Mouse (Mus musculus): ENCODE results near the gene Gxylt1. TPM values are rescaled to one million over a fixed set of nuclear protein-coding genes. Genes with fewer than 3 reads are reported as not detected.
"Not testable (repeated sequence)": the region's sequence is repeated elsewhere in the genome, so short reads cannot be mapped to it uniquely, and the experiment has no call there.

Gene Gxylt1
- total RNA-seq, 2 experiments from 2014 or later: 26.4 to 38.9 TPM

DNA sequence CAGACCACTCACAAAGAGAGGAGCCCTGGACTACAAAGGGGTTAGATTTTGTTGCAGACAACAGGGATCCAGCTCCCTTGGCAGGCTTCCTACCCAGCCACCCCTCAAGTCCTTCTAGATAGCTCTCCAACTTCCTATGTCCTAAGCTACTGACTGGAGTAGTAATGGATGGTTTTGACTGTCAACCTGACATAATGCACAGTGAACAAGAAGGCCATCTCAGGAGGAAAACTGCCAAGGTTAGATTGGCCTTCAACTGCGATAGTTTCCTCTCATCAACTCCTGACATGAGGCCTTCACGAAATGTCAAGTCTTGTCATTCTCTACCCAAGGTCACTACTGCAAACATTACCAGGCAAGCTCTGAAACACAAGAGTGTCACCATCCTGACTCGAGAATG is 10.8 kb downstream of the Gxylt1 start:
- ATAC-seq (ENCODE audit: poor library complexity, severe bottlenecking): no peak

DNA sequence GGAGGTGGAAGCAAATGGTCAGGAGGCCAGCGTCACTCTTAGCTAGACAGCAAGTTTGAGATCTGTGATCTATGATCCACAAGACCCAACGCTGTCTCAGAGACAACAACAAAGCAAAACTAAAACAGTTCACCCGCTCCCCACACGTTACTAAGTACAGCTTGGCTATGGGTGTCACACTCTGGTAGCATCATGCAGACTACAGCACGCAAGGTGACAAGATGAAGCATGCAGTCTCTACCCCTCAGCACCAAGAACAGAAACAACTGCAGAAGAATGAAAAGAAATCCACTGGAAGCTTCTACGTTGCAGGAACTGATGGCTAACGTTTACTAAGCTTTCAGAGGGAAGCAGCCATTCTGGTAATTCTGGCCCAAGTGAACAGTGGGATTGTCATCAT is 11.4 kb downstream of the Gxylt1 start:
- ATAC-seq (ENCODE audit: poor library complexity, severe bottlenecking): no peak

DNA sequence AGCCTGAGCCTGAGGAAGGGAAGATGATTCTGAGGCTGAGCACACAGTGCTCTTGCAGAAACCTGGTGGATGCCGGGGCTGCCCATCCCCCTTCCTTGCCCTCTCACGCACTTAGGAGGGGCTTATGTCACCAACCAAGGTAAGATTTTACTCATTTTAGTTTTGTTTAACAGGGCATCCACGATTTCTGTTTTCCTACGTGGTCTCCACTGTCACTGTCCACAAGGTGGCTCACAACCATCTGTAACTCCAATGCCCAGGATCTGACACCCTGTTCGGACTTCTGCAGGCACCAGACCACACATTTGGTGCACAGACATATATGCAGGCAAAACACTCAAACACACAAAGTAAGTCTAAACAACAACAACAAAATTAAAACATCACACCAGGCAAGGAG is 12.2 kb downstream of the Gxylt1 start:
- ATAC-seq (ENCODE audit: poor library complexity, severe bottlenecking): peak; percentile 49; the same call in 1 of the 2 replicates

GRCm38 (mm10) chr15:93262274-93262673 is 12.7 kb downstream of the Gxylt1 start:
- ATAC-seq (ENCODE audit: poor library complexity, severe bottlenecking): no peak

DNA sequence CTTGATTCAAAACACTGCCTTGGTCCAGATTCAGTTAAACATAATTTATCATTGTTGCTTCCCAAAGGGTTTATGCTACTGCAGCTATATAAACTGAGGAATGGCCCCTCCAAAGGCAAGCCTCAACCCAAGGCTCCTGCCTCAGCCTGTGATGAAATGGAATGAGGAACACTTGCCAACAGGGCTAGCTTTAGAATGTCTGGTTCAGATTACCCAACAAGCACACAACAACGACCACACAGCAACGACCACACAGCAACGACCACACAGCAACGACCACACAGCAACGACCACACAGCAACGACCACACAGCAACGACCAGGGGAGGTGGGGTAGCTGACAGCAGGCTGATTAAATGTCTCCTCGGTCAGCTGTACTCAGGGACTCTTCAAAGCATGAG is 15.0 kb downstream of the Gxylt1 start:
- no peak for ATAC-seq (ENCODE audit: poor library complexity, severe bottlenecking)

- no peak for ATAC-seq (ENCODE audit: poor library complexity, severe bottlenecking)
Observed at GRCm38 (mm10) chr15:93255295-93255694, 19.7 kb downstream of the Gxylt1 start.

DNA sequence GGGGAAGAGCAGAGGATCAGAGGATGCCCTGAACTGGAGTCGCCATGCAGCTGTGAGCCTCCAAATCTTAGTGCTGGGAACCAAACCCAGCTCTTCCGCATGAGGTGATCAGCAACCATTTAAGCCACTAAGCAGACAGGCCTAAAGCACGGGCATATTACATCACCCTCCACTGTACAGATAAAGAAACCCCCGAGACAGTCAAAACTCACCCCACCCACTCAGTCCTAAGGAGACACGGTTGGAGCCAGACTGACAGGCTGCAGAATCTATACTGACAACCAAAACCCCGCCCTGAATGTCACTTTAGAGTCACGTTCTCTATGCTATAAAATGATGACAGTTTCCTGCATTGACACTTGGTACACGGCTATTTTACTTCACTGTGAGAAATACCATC is 21.8 kb downstream of the Gxylt1 start:
- ATAC-seq (ENCODE audit: poor library complexity, severe bottlenecking): no peak

GRCm38 (mm10) chr15:93252396-93252795 is 22.6 kb downstream of the Gxylt1 start:
- no peak for ATAC-seq (ENCODE audit: poor library complexity, severe bottlenecking)

GRCm38 (mm10) chr15:93251553-93252250 is 23.3 kb downstream of the Gxylt1 start:
- 0 out of 2 replicates have a peak, but pooled peaks have one; percentile 30 for ATAC-seq (ENCODE audit: poor library complexity, severe bottlenecking)

- ATAC-seq (ENCODE audit: poor library complexity, severe bottlenecking): no peak
Observed at GRCm38 (mm10) chr15:93243202-93243601, 31.8 kb downstream of the Gxylt1 start.

DNA sequence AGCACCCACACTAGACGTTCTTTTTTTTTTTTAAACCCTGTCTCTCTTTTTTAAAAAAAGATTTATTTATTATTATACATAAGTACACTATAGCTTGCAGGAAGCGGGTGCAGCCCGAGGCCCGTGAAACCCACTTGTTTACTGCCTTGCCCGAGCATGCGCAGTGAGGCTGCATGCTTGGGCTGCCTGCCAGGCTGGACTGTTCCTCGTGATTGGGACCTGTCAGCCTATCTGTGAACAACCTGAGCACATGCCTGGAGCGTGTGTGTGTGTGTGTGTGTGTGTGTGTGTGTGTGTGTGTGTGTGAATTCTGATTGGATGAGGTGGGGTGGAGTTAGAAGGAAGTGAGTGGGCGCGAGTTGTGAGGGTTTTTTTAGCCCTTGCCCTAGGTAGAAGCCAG is 38.5 kb downstream of the Gxylt1 start:
- ATAC-seq (ENCODE audit: poor library complexity, severe bottlenecking): not testable (repeated sequence)

DNA sequence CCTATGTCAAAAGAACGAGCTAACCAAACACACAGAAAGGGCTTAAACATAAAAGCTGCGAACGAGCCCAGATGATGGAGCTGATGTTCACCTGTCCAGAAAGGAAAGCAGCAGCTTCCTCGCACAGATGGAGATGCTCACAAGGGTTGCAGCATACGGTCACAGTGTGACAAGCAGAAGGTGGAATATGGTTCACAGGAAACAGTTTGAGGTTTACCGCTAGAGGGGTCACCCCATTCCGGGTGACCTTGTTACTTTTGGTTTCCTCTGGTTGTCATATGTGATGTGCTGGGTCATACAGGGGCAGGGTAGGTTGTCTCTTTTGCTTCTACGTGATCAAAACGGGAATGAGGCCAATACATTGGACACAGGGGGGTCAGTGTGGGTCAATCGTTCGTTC is 46.0 kb downstream of the Gxylt1 start:
- peak; percentile 81 for ATAC-seq (ENCODE audit: poor library complexity, severe bottlenecking)

DNA sequence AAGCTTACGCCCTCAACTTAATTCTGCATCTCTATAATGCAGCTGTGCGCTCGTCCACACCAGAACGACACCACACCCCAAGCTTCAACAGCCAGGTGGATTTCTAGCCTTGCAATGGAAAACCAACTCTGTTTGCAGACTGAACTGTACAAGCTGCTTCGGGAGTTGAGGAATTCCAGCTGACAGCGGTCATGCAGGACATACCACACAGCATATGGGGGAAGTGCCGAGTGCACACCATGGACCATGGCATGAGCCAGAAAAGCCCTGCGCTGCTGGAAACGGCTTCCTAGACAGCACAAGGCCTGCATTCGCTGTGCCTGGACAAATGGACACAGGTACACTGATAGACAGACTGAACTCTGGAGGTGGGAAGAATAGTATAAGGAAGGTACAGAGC is 46.6 kb downstream of the Gxylt1 start:
- no peak for ATAC-seq (ENCODE audit: poor library complexity, severe bottlenecking)

DNA sequence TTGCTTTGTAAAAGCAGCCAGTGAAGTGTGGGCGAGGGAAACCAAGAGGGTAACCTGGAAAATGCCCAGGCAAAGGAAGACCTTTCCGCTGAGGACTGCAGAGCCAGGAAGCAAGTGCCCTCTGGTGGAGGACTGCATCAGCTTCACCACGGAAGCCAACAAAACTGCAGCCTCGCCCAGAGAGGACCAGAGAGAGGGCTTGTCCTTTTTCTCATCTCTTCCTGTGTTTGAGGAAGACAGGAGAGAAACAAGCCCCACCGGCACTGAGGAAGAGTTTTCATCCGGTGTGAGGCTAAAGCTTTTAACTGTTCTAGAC is 47.3 kb downstream of the Gxylt1 start:
- peak; percentile 71 for ATAC-seq (ENCODE audit: poor library complexity, severe bottlenecking)

- no peak for ATAC-seq (ENCODE audit: poor library complexity, severe bottlenecking)
Observed at GRCm38 (mm10) chr15:93226930-93227763, 47.8 kb downstream of the Gxylt1 start.

GRCm38 (mm10) chr15:93222475-93222874 is 52.5 kb downstream of the Gxylt1 start:
- peak; percentile 62 for ATAC-seq (ENCODE audit: poor library complexity, severe bottlenecking)

DNA sequence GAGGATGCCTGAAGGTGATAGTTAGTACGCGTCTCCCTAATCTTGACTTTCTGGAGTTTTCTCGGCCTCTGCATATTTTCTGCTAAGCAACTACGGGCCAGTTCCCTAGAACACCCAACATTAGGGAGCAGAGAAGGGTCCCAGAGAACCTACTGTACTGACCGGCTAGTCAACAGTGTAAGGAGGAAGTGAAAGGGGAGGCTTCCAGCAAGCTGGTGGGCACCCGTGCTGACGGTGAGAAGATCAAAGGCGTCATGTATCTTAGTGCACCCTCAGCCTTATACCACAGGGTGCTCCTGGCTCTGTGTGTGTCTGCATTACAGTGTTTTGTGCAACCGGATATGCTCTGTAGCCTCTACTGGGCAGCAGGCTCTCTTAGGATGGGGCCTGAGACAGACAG is 62.4 kb downstream of the Gxylt1 start:
- ATAC-seq (ENCODE audit: poor library complexity, severe bottlenecking): peak; percentile 46; the same call in 1 of the 2 replicates

- ATAC-seq (ENCODE audit: poor library complexity, severe bottlenecking): no peak
Observed at GRCm38 (mm10) chr15:93204861-93205260, 70.1 kb downstream of the Gxylt1 start.

GRCm38 (mm10) chr15:93201956-93202355 is 73.0 kb downstream of the Gxylt1 start:
- ATAC-seq (ENCODE audit: poor library complexity, severe bottlenecking): no peak

DNA sequence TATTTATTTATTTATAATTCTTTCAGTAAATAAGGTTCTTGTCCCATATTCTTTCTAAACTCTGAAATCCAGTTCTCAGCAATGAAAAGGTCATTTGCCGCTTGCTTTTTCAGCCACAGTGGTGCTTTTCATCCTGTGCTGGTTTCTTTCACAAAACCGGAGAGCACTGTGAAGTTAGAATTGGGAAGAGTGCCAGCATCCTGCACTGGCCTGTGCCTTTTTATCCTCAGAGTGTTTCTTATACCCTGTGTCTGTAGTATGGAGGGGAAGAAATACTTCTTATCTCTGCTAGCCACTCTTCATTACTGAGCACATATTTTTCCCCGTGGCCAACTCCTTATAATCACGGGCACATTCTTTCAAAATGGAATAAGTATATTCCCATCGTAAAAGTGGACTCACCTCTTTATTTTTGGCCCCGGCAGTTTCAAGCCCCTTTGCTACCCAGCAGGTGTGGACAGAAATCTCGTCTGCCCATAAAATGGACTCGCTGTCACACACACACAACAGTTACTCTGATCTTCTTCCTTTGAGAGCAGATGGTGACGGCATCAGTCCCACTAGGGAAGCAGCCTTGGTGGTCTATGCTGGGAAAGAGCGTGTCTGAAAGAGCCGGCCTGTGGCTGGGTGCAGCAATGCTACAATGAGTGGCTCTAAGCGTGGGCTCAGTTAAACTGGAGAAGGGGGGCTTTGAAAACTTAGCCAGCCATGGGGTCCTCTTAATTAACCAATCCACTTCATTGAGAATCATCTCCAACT is 83.4 kb downstream of the Gxylt1 start:
- no peak for ATAC-seq (ENCODE audit: poor library complexity, severe bottlenecking)
